Mouse (Mus musculus): ENCODE data around the gene Tmem229b.
"Not testable (repeated sequence)": the region's sequence is repeated elsewhere in the genome, so short reads cannot be mapped to it uniquely, and the experiment has no call there.

The Tmem229b gene

GRCm38 (mm10) chr12:79006478-79007125 is 825 bp downstream of the Tmem229b start:
- no peak for DNase-seq (ENCODE audit: low spot score)

DNA sequence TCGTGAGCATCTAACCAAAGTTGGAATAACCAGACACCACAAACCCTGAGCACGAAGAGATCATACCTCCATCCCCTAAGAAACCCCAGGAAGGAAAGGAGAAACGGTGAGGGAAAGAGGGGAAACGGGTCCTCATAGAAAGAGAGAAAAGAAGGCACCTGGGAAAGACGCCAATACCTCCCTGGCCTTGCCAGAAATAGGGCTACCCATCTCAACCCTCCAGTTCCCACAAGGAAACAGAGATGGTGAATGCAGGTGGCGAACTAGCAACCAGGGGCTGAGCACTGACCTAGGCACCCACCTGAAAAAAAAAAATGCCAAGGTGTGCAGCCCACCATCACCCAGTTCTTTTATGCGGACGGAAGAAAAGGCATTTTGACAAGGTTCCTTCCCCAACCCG is 1.4 kb downstream of the Tmem229b start:
- no peak for DNase-seq (ENCODE audit: low spot score)

DNA sequence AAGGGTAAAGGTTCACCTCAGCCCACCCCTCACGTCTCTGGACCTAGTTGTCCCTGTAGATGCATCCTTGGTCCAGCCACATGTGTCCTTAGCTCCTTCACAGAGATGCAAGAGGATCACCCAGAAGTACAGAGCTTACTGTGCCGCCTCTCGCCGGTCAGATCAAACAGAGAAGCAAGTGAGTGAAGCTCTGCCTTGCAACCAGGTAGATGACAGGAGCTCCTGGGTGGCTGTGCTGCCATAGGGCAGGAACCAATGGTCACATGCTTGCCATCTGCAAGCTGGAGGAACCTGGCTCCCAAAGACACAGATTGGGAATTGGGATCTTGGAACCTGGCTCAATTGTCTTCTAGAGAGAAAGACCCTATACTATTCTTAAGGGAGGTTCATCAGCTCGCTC is 2.0 kb downstream of the Tmem229b start:
- no peak for DNase-seq (ENCODE audit: low spot score)

DNA sequence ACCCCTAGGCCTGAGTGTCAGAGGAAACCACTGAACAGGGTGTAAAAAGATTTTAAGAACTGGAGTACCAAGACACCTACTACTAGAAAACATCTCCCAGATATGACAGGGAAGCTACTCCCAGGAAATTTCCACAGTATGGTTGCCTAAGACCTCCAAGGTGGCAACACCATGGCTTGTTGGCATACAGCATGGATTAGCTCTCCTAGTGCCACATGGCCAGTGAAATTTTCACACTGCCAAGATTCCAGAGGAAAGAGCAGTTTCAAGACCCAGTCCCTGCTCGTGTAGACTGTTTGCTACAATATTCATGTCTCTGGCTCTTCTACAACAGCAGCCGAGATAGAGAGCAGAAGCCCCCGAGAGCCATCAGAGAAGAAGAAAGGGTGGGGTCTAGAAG is 4.4 kb downstream of the Tmem229b start:
- DNase-seq (ENCODE audit: low spot score), result no peak

DNA sequence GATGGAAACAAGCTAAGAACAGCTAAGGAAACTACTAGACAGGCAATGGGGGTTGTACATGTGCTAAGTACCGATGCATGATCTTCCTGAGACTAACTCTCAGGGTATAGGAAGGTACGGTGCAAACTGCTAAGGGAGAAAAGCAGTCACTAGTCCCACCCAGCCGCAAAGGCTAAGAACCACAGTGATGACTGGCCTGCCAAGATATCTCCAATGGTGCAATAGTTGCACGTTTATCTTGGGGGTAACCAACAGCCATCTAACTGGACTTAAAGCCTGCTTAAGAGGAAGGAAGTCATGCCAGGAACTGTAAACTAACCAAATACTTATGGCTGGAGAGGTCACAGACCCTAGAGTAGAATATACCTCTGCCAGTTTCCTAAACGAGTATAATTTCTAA is 5.0 kb downstream of the Tmem229b start:
- no peak for DNase-seq (ENCODE audit: low spot score)

DNA sequence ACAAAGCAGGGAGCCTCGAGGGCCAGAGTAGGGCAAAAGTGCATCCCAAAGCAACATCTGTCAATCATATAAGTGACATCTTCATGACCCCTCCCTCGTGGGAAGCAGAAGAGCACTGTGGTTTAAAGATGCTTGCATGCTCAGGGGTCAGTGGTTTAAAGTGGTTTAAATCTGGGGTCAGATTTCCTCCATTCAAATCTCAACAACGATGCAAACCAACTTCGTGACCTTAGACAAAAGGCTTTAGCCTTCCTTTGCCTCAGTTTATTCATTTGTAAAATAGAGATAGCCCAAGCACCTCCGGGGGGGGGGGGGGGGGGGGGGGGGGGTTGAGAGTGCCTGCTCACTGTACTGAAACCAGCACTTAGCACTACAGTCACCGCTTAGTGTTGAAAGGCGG is 10.7 kb downstream of the Tmem229b start:
- no peak for DNase-seq (ENCODE audit: low spot score)

- no peak for DNase-seq (ENCODE audit: low spot score)
Observed at GRCm38 (mm10) chr12:78996271-78996670, 11.2 kb downstream of the Tmem229b start.

DNA sequence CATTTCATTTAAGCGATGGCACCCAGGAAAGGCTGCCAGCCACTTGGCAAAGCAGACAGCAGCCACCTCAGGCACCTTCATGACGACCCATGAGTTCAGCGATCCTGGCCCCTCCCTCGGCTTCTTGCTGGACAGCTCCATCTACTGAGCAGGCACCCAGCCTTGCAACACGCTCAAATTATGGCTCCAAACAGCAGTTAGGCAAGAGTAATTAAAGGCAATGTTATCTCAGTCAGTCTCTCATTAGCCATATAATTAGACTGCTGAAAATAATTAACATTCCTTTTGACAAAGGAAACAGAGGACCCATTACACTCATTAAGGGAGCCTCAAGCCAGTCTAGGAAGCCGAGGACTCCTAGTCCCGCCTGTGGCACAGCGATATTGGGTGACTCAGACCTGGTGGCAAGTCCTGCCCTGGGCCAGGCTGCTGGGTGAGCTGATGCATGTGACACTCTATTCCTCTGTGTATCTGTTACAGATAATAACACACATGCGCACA is 19.8 kb downstream of the Tmem229b start:
- no peak for DNase-seq (ENCODE audit: low spot score)

DNA sequence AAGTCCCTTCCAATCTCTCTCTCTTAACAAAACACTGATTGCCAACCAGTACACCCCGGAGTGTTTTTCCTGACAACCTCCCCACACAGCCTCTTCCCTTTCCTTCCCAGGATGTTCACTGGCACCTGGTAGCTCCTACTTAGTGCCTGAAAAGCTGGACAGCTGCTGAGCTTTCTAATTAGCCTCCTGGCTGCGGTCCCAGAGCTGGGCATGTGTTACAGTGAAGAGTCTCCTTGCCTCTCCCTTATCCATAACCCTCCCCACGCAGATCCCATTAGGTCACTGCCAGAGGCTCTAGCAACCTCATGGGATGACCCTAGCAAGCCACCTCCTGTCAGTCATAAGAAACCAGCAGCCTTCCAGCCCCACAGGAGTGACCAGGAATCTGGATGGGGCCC is 23.4 kb downstream of the Tmem229b start:
- no peak for DNase-seq (ENCODE audit: low spot score)

GRCm38 (mm10) chr12:78983296-78984034 is 24.0 kb downstream of the Tmem229b start:
- no peak for DNase-seq (ENCODE audit: low spot score)

DNA sequence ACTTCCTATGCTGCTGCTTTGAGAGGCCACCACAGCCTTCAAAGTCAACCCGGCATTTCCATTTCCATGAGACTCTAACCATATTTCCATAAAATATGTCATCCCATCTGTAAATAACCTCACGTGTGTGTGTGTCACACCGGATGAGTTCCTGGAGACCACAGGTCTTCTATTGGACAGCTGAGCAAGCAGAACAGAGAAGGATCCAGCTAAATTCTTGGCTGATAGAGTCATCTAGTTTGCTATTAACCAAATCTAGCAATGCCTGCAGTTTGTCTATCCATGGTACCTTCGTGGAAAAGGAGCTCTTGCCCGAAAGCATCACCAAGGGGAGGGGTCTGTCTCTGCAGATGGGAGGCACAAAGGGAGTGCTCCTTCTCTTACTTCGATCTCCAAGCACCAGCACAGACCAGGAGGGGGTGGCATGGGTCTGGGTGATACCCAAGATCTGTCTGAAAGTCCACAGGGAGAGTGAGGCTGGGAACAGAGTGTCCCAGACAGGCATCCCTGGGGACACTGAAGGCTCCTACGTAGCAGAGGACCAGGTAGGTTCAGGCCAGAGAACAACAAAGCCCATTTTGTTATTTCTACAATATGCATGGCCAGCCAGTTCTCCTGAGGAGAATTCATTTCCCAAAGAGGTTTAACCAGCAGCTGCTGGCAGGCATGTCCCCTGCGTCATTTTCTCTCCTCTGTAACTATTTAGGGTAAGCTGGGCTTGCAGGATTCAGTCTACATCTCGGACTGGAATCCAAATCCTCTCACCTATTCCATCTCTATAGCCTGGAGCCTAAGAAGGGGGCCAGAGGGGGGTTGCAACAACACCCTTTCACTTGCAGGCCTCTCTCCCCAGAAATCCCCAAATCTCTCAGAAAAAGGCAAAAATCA is 25.2 kb downstream of the Tmem229b start:
- no peak for DNase-seq (ENCODE audit: low spot score)

DNA sequence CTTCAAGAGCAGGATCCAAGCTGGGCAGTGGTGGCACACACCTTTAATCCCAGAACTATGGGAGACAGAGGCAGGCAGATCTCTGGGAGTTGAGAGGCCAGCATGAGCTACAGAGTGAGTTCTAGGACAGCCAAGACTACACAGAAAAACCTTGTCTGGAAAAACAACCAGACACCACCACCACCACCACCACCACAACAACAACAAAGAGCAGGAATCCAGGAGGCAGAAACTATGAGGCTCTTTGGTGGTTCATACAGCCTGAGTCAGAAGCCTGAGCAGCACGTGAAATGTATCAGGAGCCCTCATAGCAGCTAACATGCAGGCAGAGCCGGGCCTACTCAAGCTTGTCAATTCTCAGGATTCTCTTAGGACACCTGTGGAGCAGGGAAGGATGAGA is 26.3 kb downstream of the Tmem229b start:
- DNase-seq (ENCODE audit: low spot score), result no peak

DNA sequence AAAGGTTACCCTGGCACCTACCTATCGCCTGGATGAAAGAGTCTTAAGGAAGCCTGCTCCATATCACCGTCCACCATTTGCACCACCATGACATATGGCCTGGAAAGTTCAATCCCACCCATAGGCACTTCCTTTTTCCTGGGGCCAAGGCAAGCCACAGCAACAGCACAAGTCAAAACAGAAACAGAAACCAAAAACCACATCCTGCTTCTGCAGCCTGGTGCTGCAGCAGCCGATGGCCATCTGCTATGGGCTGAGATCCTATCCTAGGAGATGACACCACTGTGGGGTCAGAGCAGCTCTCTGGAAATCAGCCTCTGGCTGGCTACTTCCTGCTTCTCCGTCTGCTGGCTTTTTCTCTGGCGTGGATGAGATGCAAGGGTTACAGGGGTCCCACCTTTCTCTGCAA is 26.7 kb downstream of the Tmem229b start:
- DNase-seq (ENCODE audit: low spot score), result peak; percentile 42

DNA sequence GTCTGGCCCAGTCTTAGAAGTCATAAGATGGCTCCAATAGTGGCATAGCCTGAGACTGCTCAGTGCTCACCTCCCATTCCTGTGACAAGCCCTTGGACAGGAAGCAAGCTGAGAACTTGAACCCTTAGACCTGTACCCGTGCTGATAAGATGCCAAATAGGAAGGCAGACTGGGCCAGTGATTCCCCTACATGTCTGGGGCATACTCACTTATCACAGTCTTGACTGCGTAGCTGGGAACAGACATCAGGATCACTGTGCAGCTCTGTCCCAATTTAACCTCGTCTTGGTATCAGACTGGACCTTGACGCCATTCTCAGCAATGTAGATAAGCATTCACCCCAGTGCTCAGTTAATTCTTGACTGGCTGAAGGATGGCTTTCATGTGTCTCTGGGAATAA is 29.9 kb downstream of the Tmem229b start:
- DNase-seq (ENCODE audit: low spot score), result no peak

DNA sequence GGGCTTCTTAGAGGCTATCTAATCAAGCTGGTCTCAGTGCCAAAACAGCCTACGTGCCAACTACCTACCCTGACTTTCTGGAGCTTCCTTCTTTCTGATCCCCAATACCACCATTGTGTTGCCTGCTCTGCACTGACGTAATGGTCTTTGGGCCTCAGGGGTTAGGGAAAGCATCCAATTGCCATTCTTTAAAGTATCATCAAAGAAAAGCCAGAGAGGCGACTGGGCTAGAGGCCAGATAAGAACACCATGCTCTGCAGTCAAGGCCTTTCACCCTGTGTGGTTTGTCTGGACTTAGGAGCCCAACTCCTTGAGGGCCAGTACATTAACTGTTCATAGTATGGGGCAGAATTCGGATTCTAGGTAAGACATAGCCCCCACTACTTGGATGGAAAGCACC is 30.3 kb downstream of the Tmem229b start:
- DNase-seq (ENCODE audit: low spot score), result no peak

DNA sequence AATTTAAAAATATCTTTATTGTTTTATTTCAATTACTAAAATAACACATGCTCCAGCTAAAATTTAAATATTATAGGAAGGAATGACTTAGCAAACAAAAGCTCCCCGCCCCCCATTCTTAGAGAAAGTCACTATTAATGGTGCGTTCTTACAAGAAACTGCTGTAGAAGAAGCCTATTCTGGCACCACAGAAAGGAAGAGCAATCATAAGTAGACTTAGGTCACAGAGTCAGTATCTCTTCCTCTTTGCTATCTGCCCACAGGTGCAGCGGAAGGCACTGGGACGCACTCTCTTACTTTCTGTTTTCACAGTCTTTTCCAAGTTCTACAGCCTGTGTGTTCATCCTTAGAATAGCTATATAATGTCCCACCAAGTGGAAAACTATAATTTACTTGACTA is 31.6 kb downstream of the Tmem229b start:
- DNase-seq (ENCODE audit: low spot score), result no peak

DNA sequence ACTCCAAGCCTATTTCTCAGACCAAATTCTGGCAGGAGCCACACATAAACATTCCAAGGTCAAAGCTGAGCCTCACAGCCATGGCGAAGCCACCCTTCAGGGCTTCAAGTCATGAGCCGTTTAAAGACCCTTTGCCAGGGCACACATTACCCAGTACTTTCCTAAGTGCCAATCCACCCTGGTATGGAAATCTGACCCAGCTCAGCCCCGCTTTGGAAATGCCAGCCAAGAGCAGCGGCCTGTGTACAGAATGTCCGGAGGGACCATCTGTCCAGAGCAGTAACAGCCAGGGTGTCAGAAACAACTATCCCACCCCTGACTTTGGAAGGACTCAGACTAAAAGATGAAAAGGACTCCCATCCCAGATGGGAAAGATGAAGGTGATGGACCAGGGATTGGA is 32.7 kb downstream of the Tmem229b start:
- DNase-seq (ENCODE audit: low spot score), result no peak

GRCm38 (mm10) chr12:78973779-78974178 is 33.6 kb downstream of the Tmem229b start:
- no peak for DNase-seq (ENCODE audit: low spot score)

- DNase-seq (ENCODE audit: low spot score), result no peak
Observed at GRCm38 (mm10) chr12:78971649-78972048, 35.8 kb downstream of the Tmem229b start.

- DNase-seq (ENCODE audit: low spot score), result no peak
Observed at GRCm38 (mm10) chr12:78970725-78971124, 36.7 kb downstream of the Tmem229b start.

DNA sequence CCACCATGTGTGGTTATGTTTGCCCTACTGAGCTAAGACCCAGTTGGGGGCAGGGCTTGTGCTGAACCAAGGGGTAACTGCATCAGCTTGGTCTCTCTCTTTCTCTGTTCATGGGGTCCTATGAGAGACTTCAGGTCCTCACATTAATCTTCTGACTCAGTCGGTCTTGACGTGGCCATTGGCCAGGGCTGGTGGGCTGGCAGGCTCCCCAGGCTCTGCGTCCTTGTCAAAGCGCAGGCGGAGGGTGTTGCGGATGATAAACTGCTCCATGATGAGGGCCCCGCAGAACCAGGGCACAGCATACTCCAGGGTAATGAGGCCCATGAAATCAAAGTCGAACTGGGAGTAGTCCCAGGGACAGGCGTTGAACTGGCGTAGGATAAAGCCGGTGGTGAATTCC is 42.9 kb downstream of the Tmem229b start:
- DNase-seq (ENCODE audit: low spot score), result not testable (repeated sequence)

- DNase-seq (ENCODE audit: low spot score), result no peak
Observed at GRCm38 (mm10) chr12:78956405-78956804, 51.0 kb downstream of the Tmem229b start.

- DNase-seq (ENCODE audit: low spot score), result no peak
Observed at GRCm38 (mm10) chr12:78952484-78952883, 54.9 kb downstream of the Tmem229b start.

Data from layer of hippocampus, adult 9-10 months (tissue).